Mouse (Mus musculus): ENCODE measurements around the gene Gab1.

Gab1 gene

DNA sequence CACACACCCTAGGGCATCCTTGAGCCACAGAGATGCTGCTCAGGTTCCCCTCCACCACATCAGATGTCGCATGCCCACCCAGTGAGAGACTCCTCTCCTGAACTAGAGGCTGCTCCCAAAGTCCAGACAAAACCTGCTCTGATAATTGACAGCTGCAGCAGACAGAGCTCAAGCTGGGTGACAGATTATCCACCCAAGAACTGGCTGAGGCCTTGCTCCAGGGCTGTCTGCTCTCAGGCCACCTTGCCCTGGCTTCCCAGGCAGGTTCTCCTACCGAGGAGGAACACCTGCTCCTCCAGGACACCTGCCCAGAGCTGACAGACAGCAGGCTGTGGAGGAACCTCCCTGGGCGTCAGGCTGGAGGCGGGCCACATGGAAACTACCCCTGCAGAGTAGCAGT is 7.6 kb downstream of the Gab1 start:
- no peak for DNase-seq

DNA sequence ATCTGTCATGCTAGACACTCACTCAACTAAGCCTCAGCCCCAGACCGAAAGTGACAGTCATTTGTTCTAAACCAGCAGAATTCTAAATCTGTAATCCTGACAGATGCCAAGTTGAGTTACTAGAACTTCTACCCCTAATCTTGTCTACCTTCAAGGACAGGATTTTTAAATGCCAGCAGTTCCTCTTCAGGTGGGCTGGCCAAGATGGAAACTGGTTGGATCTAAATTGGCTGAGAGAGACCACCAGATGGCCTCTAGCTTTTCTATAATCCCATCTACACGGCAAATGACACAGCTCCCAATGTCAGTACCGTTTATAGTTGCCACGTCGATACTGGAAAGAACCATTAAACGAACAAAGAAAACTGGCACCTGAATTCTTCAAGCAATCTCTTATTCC is 8.9 kb downstream of the Gab1 start:
- no peak for DNase-seq

DNA sequence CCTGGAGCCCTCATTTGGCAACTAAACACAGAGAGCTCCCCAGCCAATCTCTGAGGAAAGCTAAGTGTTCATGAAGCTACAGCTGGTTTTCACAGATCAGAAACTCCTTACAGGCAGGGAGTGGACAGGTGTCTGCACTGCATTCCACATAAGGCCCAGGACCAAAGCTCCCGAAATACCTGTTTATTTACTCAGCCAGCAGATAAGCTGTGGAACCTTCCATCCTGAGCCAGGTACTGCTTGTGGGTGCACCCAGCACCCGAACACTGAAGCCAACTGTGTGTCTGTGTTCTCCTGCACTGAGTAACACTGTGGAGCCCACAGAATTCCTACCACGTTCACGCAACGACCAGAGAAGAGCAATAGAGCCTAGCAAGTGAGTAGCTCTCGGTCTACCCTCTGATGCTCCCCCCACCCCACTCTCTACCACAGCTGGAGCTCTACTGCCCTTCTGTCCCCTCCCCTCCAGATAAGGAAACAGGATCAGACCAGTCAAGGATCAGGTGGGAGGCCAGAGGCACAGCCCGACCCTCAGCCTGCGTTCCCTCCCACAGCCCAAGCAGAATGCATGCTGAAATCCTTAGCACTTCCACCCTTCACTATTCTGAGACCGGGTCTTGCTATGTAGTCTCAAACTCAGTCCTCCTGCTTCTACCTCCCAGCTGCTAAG is 9.6 kb downstream of the Gab1 start:
- no peak for DNase-seq

DNA sequence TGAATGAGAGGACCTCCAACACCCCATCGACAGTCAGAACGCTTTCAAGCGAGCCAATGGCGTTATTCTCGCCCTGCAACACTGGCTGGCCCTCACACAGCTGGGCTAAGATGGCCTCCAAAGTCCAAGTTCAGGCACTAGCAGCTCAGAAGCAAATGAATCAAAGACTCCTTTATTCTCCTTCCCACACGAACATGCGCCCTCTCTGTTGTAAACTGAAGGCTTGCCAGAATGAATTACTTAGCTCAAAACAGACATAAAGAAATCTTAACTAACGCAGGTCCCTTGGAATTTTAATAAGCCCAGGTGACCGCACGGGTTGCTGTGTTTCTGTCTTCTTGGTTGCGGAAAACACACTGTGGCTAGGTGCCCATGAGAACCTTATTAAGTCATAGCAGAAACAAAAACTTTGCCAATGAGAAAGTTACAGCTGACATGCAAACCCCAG is 10.4 kb downstream of the Gab1 start:
- DNase-seq, result no peak

DNA sequence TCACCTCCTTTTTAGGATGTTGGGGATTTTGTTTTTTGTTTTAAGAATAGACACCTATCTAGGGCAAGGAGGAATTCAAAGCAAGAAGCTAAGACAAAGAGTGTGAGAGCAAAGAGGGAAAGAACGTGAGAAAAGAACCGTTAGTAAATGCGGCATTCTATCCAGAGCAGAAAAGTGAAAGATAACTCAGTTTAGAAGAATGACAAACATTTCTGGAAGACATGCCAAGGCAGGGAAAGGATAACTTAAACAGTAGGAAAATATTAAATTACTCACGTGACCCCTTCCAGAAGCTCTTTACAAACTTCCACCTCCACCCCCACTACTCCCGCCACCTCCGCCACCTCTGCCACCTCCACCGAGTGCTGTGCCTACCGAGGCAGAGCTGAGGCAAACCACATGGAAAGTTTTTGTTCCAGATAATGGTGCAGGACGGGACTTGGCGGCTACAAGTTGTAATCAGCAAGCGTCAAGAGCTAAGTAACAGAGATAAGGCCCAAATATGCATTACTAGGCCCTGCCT is 11.5 kb downstream of the Gab1 start:
- no peak for DNase-seq

DNA sequence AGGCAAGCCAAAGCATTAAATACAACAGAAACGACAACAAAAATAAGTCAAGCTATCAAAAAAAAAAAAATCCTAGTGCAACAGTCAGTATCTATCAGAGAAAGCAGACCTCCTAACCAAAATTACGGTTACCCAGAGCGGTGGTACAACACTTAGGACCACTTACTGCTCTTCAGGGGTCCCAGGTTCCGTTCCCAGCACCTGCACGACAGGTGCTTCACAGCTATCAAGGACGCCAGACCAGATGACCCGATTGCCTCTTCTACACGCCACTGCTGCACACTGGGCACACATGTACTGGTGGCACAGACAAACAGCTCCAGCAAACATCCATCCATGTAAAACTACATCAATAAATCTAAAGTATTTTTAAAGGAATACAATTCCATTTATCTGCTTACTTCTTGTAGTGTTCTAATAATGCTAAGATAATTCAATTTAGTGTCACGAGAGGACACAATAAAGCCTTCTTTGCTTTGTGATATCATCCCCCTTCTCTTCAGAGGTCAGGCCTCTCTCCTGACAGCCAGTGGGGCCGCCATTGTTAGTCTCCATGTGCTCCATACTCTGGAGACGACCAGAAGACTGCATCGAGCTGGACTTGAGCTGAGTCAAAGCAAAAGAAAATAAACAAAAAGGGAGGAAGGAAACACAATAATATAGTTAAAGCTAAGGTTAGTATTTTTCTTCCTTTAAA is 12.2 kb downstream of the Gab1 start:
- no peak for DNase-seq

DNA sequence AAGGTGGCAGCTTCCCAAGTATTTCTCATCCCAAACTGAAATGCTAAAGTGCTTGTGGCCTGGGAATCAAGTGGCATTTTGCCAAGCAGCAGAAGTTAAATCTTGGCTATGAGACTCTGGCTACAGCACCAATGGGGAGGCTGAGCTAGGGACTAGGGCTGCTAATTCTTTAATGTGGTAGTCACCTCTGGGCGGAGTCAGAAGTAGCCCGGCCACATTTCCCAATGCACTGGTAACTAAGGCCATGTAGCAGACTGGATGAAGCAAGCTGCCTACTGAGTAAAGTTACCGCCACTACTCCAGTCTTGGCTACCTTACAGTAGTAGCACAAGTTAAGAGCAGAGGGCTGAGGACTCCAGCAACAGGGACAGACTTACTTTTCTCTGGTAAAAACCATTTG is 12.7 kb downstream of the Gab1 start:
- no peak for DNase-seq

DNA sequence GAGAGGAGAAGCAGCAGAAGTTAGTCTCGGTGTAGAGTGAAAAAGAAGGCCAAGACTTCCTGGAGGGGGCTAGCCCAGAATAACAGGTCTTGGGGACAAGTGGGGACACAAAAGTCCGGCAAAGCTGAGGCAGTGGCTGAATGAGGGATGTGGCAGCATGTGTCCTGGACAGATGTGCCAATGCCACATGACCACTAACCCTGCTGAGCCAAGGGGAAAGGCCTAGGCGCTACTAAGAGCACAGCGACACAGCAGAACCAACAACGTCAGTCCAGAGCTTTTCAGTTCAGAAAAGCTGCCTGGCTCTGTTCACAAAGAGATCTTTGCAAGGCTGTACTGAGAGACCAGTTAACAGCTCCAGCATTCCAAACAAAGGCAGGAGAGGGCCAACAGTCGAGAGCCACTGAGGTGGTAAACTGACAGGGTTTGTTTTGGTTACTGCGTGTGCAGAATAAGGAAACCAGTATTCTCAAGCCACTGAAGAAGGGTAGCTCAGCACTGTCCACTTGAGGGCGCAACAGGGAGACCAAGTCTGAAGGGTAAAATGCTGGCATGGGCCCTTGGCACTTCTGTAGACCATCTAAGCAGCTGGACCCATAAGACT is 15.0 kb downstream of the Gab1 start:
- no peak for DNase-seq

DNA sequence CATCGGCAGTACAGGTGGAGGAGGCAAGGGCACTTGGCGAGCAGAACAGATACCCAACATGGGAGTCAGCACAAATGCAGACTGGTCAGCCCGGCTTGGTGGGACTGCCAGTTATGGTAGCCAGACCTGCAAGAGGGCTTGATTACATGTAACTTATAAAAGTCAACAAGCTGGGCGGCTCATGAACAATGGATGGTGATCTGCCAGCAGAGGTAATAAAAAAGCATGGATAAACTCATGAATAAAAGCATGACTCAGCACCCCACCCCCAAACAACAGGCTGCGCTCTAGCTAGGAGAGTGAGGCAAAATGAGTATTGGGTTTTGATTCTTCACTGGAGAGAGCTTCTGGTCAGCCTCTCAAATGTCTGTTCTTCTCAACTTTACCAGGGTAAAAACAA is 16.9 kb downstream of the Gab1 start:
- no peak for DNase-seq

DNA sequence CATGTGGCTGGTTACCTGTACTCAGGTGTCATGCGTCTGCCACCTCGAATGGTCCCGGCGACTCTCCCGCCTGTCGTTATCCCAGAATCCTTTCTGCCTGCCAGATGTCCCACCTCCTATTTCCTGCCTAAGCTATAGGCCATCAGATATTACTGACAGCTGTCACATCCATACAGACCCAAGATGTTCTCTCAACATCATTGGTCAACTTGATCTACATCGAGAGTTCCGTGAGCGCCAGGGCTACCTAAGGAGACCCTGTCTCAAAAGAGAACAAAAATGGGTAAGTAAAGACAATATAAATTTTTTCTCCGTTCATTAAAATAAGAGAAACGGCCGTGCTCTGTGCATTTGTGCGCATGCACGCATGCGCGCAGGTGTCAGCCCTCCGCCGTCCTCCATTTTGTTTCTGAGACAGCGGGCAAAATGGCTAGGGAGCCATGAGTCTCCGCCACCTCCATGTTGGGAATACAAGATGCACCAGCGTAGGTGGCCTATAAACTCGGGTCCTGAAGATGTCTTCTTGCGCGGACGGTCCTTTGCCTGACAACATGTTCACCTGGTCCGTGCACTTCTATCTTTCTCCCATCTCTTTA is 21.0 kb downstream of the Gab1 start:
- no peak for DNase-seq

DNA sequence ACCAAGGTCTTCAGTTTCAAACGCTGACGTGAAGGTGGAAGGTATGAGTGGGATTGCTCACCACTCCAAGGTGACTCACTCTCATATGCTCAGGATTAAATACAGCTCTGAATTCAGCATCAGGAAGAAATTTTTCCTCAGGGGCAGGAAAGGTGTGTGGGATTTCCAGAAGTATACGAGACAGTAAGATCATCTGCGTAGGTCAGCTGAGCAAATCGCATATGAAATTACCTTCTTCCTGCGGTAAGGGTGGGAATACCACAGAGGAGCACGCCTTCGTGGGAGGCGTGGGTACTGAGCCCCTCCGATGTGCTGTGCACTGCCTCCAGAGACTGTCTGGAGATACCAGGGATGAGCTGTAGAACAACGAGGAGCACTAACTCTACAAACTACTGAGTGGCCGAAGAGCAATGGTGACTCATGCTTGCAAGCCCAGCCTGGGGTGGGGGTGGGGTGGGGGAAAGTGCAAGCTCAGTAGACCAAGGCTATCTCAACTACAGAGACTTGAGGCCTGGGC is 22.4 kb downstream of the Gab1 start:
- peak; percentile 26 for DNase-seq

DNA sequence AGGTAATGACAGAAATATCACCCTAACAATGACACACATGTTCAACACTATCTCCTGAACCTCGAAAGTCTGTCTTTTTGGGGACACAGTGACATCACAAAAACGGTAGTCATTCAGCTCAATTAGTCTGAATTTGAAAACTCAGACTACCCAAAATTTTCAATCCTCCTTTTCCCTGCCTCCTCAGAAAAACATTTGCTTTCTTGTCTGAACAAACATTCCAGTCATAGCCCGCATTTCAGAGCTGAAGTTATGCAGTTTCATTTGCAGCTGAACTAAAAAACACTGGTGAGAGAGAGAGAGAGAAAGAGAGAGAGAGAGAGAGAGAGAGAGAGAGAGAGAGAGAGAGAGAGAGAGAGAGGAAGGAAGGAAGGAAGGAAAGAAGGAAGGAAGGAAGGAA is 23.2 kb downstream of the Gab1 start:
- DNase-seq, result no peak

DNA sequence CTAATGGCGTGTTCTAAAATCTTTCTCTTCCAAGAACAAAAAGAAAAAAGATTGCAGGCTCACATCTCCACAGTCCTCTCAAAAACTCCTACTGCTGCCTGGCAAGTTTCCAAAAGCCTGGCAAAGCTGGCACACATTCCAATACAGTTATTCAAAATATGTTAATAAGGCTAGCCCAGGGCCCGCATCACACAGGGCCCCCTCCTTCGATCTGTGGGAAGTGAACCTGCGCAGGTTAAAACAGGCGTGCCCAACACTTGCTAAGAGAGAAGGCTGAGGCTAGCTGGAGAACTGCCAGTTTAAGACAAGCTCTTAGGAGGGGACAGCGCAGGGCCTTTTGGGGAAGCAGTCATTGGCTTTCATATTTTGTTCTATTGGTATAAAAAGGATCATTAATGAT is 23.7 kb downstream of the Gab1 start:
- peak; percentile 50 for DNase-seq

DNA sequence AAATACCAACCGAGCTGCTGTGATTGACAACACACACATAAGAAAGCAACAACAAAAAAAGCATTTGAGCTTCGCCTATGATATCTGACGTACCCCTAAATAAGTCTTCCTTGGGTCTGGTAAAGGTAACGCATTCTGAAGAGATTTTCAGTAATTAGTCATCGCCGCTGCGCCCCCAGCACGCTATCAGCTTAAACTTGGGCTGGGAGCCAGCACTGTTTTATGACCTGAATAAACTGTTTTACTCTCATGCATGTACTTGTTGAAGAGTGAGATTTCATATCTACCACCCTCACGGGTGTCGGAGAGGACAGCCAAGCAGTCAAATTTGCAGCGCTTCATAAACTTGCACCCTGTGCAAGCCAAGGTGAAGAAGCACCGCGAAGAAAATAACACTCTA is 26.7 kb downstream of the Gab1 start:
- no peak for DNase-seq

DNA sequence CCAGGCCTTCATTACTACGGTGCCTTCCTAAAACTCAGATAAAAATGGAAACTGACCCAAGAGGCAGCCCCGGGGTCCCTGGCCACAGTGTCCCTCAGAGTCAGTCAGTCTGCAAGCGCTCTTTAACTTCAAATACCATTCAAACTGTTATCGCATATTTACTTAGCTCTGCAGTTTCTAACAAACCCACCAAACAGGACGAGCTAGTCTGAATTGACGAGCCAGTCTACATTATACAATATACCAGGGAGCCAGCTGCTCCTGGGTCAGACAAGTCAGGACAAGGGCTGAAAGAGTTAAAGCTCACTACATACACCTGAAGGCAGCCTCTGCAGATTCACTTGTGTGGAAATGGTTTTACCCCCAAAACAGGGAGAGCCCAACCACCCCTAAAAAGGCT is 27.1 kb downstream of the Gab1 start:
- no peak for DNase-seq

DNA sequence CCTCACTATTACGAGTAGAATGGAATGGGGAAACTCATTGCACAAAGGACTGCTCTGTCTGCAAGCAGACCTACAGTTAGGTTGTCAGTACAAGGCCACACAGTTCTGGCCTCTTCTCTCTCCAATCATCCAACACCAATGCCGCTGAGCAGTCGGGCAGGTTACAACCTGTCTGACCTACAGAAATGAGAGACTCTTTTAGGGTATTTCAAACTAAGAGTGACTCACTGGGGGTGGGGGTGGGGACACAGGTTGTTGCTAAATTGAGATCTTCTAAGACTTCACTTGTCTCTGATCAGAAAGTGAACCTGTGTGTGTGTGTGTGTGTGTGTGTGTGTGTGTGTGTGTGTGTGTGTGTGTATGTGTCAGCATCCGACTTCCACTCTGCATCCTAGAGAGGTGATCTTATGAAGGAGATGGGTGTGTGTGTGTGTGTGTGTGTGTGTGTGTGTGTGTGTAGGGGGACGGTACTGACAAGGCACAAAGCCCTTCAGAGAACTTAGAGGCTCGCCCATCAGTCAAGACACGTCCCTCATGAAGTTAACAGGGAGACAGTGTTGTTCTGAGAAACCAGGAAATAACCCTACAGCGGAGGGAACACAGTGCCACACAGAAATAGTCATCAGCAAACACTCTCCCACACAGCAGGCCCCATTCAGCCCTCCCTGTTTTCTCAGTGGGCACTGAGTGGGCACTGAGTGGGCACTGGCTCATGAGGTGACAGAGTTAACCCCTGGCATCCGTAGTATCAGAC is 27.7 kb downstream of the Gab1 start:
- no peak for DNase-seq

DNA sequence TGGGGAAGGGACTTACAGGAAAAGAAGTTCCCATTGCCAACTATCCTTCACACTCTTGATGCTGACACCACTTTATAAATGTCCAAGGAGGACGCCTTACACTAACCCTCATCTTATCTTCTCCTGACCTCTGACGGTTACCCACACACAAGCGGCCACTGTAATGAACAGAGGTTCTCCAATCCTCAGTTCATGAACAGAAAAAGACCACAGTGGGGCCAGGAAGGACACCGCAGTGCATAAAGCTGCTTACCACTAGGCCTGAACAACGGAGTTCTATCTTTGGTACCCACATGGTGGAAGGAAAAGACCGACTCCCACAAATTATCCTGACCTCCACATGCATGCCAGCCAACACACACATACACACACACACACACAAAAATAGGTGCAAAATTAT is 28.7 kb downstream of the Gab1 start:
- DNase-seq, result no peak

DNA sequence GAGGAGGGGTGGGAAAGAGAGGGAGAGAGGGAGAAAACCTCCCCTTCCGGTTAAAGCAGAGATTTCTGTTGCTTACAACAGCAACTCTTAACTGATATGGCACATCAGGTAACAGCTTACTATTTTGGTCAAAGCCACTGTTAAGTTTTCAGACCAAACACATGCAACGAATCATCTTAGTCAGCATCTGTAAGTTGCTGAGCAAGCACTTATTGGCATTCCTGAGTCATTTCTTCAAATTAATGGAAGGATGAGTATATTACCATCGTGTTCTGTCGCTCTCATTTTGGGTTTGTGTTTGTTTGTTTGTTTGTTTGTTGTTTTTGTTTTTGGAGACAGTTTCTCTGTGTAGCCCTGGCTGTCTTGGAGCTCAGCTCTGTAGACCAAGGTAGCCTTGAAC is 30.3 kb downstream of the Gab1 start:
- no peak for DNase-seq

DNA sequence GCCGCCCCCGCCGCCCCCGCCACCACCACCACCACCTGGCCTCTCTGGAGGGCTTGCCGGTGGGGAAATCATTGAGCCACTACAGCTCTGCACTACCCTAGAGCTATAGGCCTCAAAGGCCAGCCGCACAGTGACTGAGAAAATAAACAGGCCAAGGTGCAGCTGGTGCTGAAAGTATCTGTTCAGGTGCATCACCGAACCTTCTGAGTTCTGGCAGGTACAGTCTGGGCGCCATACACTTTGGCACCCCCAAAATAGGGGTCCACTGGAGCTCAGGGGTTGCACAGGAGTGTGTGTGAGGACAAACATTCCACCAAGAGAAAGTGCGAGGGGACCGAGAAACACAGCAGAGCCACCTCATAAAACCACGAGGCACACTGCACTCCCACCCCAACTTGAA is 31.7 kb downstream of the Gab1 start:
- no peak for DNase-seq

DNA sequence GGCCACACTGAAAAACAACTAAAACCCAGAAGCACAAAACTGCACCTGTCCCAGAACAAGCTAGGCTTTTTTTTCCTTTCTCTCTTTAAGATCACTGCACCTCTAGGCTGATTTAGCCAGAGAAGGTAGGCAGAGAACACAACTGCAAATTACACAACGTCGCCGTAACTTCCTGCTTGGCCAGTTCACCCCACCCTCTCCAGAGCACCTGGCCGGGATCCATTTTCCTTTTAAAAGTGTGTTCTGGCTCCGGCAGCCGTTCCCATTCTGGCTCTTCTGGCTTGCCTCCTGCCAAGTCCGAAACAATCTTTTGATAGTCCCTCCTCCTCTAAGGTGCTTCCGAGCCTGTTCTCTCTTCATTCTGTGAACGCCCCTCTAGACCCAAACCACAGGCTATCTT is 32.4 kb downstream of the Gab1 start:
- no peak for DNase-seq

DNA sequence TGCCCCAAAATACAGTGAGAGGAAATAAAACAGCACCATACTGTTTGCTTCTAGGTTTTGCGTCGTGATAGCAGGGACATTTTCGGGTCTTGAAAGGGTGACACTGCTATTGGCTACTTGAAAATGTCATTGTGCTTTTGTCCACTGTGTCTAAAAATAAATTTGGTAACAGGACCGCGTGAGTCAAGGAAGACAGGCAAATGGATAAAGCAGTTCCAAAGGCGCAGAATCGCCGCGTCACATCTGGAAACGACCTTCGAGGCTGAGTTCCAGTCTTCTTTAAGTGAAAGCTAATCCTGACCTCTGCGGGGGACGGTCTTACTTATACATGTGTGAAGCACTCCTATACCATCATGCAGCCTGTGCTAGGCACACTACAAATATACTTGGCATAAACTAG is 35.0 kb downstream of the Gab1 start:
- no peak for DNase-seq

DNA sequence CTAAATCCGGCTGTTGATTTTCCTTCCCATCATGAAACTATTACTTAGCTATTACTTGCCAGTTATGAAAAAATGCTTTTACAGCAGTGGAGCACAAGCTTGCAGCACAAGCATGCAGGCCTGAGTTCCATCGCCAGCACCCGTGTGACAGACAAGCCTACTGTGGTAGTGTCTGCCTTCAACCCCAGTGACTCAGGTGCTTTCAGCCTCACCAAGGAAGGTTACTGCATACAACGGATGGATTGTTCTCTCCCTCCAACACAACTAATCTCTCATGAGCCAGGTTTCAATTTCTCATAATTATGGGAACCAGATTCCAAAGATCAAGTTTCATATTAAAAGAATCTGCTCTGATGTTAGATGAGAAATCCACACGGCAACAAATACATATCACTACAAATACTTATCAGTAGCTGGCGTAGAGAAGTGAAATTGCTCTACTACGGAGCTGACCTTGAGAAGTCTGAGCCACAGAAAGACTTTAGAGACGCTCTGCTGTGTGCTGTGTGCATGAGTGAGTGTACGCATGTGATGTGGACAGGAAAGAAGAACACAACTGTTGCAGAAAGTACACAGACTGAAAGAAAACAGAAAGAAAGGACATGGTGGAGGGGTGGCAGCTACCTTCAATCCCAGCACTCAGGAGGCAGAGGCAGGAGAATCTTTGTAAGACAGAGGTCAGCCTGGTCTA is 36.4 kb downstream of the Gab1 start:
- DNase-seq, result no peak

Measured in right cerebral cortex, postnatal 25 days (tissue).